ENCODE assay signal across 8 mouse cellular contexts in genomic region chr15:78530671-78531450, GRCm38 (mm10). TPM values are rescaled to one million over a fixed set of nuclear protein-coding genes. Genes with fewer than 3 reads are reported as not detected.
DNase-seq lines count a peak whose midpoint lies in the region; ATAC-seq and TF ChIP-seq lines count a peak whose summit lies in the region.

TSS of gene C1qtnf6 (minus strand) at chr15:78531416.

- DNase-seq in left cerebral cortex, adult 2 months (ENCODE audit: extremely low spot score in 1 of 2, low spot score in 2 of 2), result no peak
- DNase-seq in left cerebral cortex, adult 8-10 months (ENCODE audit: low spot score in 2 of 2), result no peak
- DNase-seq in cerebellum, postnatal 10 days, result peak; percentile 69 to 77
- peak; percentile 83 to 90 for DNase-seq in heart, adult 18-20 months
- peak; percentile 84 for DNase-seq in kidney, adult 2 months
- peak; percentile 25 for DNase-seq in lung, postnatal 0 days (ENCODE audit: low spot score)
- DNase-seq in urinary bladder, postnatal 25 days (ENCODE audit: low spot score), result peak; percentile 55
- DNase-seq in left cerebral cortex, adult 11 months (ENCODE audit: low spot score), result no peak

- no peaks in the 10 kb centered on the region for H3K36me3 ChIP-seq in kidney, adult 2 months (ENCODE audit: control insufficient read depth, insufficient read depth, low read length)
- H3K36me3 ChIP-seq in lung, postnatal 0 days (ENCODE audit: insufficient read depth, low read length), result no peaks in the 10 kb centered on the region

- H3K4me2 ChIP-seq in lung, postnatal 0 days (replicated peaks; ENCODE audit: low read depth, low read length), result peak within 1 kb of the TSS; percentile 48

- peak within 1 kb of the TSS; percentile 35; the same call in 1 of the 2 replicates for H3K9ac ChIP-seq in lung, postnatal 0 days (replicated peaks; ENCODE audit: low read depth)

- TF ChIP-seq EP300 in lung, postnatal 0 days (IDR thresholded peaks at IDR 0.05), result no peak

- H3K4me3 ChIP-seq in left cerebral cortex, adult 2 months, result peak within 1 kb of the TSS; percentile 34
- H3K4me3 ChIP-seq in kidney, adult 2 months (ENCODE audit: insufficient read depth, low read depth, low read length), result peak within 1 kb of the TSS; percentile 8; the same call in 1 of the 2 replicates
- H3K4me3 ChIP-seq in lung, postnatal 0 days (ENCODE audit: low read depth, low read length), result peak within 1 kb of the TSS; percentile 32

- intact Hi-C loops in left cerebral cortex, adult 2 months (cut with DNase I), result no loop called here

- WGBS in kidney, adult 2 months, result 45% methylated on average over 17 of the region's 17 CpGs
- WGBS in lung, postnatal 0 days, result 57% methylated on average over 17 of the region's 17 CpGs

- peak within 1 kb of the TSS; percentile 79 for H3K27ac ChIP-seq in left cerebral cortex, adult 2 months
- peak within 1 kb of the TSS; percentile 64 for H3K27ac ChIP-seq in kidney, adult 2 months (ENCODE audit: insufficient read depth, low read depth, low read length)
- H3K27ac ChIP-seq in lung, postnatal 0 days (ENCODE audit: low read length), result peak within 1 kb of the TSS; percentile 74

- H3K27me3 ChIP-seq in kidney, adult 2 months (replicated peaks; ENCODE audit: control insufficient read depth, insufficient read depth, low read length), result no peaks in the 10 kb centered on the region
- no peaks in the 10 kb centered on the region for H3K27me3 ChIP-seq in lung, postnatal 0 days (replicated peaks; ENCODE audit: insufficient read depth, low read length)

- H3K9me3 ChIP-seq in lung, postnatal 0 days (ENCODE audit: low read length), result no peaks in the 10 kb centered on the region

- no peak for TF ChIP-seq POLR2A in kidney, adult 2 months (IDR thresholded peaks at IDR 0.05; ENCODE audit: low read depth, low read length)

- no peak for TF ChIP-seq CTCF in left cerebral cortex, adult 2 months (IDR thresholded peaks at IDR 0.05)
- no peak for TF ChIP-seq CTCF in kidney, adult 2 months (conservative IDR thresholded peaks at IDR 0.05; ENCODE audit: insufficient read depth, insufficient read length, low read depth, low read length)
- no peak for TF ChIP-seq CTCF in lung, postnatal 0 days (IDR thresholded peaks at IDR 0.05)

- no peak for ATAC-seq in lung, postnatal 0 days

- H3K4me1 ChIP-seq in kidney, adult 2 months (ENCODE audit: control insufficient read depth, insufficient read depth, low read length), result peaks cover 12% of the 10 kb centered on the region; the same call in 1 of the 2 replicates
- H3K4me1 ChIP-seq in lung, postnatal 0 days (ENCODE audit: insufficient read depth, low read depth, low read length), result peaks cover 8% of the 10 kb centered on the region; the same call in 1 of the 2 replicates

RNA-seq across cellular contexts. Expression of gene C1qtnf6, which starts in this region (rescaled TPM):
- 1 to 10 TPM; 1.3 to 1.6 TPM for total RNA-seq in left cerebral cortex, adult 2 months (2021)
- total RNA-seq in left cerebral cortex, adult 8-10 months (2022), result 1 to 10 TPM; 1.7 to 4.0 (median 2.0) TPM
- 1 to 10 TPM; 7.8 to 7.9 TPM for total RNA-seq in heart, adult 18-20 months (2021)
- polyA plus RNA-seq in kidney, adult 2 months (2012; rRNA removed), result 14.3 and 17.0 TPM in 2 replicates
- 19.1 and 21.5 TPM in 2 replicates for polyA plus RNA-seq in lung, postnatal 0 days (2015; fragmentation: Nextera tagmentation; extraction: Ambion mirVana)

Comparison
In these comparisons a context has a peak if more than half of its experiments do, and no peak if none do; other contexts are left out.
1. DNase-seq: peak in cerebellum, postnatal 10 days (2 of 2), heart, adult 18-20 months (2 of 2), kidney, adult 2 months (single experiment), lung, postnatal 0 days (single experiment) and urinary bladder, postnatal 25 days (single experiment); none in left cerebral cortex, adult 2 months (0 of 2), left cerebral cortex, adult 8-10 months (0 of 2) and left cerebral cortex, adult 11 months (single experiment).
2. Peak in every context shown above with its lines, with median percentiles within 50 percentile points of each other: H3K27ac ChIP-seq and H3K4me3 ChIP-seq.